Mouse (Mus musculus): ENCODE measurements around the gene Foxn2.

DNA sequence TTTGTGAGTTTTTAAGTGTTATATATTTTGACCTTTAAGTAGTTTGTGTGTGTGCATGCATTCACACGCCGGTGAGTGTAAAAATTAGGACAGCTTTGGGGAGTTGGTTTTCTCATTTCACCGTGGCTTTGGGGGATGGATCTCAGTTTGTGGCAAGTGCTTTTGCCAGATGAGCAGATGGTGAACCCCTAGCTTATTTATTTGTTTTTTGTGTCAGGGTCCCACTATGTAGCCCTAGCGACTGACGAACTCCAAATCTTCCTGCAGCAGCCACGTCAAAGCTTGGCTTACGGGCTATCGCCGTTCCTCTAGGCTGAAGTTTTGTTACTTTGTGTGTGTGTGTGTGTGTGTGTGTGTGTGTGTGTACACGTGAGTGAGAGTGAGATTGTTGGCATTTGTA, 50.0 kb downstream of the Foxn2 start:
- TF ChIP-seq CTCF (IDR thresholded peaks at IDR 0.05; ENCODE audit: low read depth, low read length) = no peak
- TF ChIP-seq POLR2A (IDR thresholded peaks at IDR 0.05; ENCODE audit: borderline replicate concordance, low read depth, low read length) = no peak

Data from bone marrow macrophage, adult 2 months (primary cell).